Mouse (Mus musculus) cortical plate, adult 2 months (tissue): ENCODE results near the gene Igf2bp1.
"Not testable (repeated sequence)": the region's sequence is repeated elsewhere in the genome, so short reads cannot be mapped to it uniquely, and the experiment has no call there.

Experiments used
- CTCF ChIP-seq: fragments of 200-500 bp; IDR thresholded peaks from 2 replicates; pipeline ENCODE4 v1.5.1; 2011; ENCODE audit warnings: mild to moderate bottlenecking, control low read depth, low read length; ENCODE audit not compliant: insufficient read depth; ENCODE audit errors: extremely low read depth
- POLR2A ChIP-seq: fragments of 200-500 bp; IDR thresholded peaks from 2 replicates; pipeline ENCODE4 v1.6.1; 2011; ENCODE audit warnings: mild to moderate bottlenecking, low read length, control low read depth; ENCODE audit not compliant: insufficient read depth; ENCODE audit errors: extremely low read depth

DNA sequence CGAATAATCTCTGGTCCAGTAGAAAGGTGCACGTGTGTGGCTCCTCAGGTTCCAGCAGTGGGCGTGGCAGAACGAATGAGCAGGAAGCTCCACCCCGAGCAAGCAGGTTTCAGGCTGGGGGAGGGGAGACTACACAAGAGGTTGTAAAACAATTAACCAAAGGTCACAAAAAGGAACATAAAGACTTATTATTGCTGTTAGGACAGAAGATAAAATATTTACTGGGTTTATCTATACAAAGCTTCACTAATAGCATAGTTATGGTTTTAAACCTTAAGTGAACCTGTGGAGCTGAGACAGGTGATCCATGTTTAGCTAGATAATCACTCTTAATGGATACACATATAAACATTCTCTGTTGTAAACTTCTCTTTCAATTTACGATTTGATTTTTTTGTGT, 82.3 kb downstream of the Igf2bp1 start:
- not testable (repeated sequence) for TF ChIP-seq CTCF, POLR2A
